Mouse (Mus musculus): ENCODE data around the gene Foxp1. TPM values are rescaled to one million over a fixed set of nuclear protein-coding genes. Genes with fewer than 3 reads are reported as not detected.

Gene Foxp1
- total RNA-seq, 2 experiments from 2014 or later, result 210 to 247 TPM

DNA sequence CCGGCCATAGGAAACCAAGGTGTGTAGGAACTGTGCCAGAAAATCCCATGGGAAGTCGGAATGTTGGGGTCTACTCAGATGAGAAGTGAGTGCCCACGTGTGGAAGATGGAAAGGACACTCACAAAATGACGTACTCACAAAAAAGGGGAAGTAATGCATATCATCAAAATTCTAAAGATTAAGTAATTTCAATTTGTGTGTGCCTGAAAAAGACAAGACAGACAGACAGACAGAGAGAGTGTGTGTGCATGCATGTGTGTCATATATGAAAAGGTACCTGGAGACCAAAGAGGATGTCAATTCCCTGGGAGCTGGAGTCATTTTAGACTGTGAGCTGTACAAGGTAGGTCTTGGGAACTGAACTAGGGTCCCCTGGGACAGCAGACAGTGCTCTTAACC lies 444.4 kb downstream of the Foxp1 start:
- intact Hi-C loops (cut with DNase I), result no loop called here
- DNase-seq, result no peak

DNA sequence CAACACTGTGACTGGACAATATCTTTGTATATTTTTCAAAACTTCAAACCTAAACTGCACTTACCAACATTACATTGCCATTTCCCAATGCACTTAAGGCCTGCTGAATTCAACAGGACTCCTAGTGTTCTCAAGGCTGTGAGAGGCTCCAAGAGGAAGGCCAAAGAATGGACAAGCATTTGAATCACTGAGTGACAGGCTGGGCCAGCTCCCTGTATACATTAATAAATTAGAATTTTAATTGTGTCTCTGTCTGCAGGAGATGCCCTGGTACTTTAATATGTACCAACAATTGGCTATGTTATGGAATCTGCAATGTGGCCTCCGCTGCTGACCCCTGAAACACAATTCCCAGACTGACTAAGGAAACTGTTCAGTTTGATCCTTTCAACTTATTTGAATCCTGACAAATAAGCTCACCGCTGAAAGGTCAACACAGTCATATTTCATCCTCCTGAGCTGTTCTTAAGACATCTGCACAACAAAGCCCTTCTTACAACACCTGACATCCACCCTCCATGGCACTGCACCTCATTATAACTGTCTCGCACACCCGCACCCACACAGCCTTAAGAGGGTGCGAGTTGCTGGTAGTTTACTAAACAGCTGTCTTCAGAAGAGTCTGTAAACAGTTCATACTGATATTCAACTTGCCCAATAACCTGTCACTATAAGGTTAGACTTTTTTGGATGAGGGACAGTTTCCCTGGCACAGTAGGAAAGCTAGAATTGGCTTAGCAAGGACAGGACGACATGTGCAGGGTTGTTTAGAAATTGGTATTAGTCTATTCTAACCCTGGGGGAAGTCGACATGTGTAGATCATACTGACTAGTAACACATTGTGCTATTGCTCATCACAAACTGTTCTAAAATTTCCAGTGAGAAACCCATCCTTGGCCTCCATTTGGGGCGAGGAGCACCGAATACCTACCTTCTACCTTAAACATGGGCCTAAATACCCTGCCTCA lies 448.9 kb downstream of the Foxp1 start:
- DNase-seq, result no peak
- intact Hi-C loops (cut with DNase I), result no loop called here

DNA sequence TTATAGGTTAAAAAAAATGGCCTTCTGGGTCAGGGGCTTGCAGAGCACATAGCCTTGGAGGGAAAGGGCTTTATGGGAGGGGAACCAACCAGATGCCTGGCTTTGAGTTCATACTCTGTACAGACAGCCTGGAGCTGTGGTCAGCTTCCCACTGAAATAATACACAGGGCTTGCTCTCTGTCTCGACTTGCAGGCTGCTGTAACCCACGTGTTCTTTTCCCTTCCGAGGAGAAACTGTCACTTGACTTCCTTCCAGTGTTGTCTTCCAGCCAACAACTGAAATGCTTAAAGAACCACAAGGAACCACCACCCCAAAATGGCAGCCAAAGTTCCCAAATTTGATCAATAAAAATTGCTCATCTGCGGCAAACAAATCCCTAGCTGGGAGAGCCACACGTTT lies 451.8 kb downstream of the Foxp1 start:
- DNase-seq, result no peak
- intact Hi-C loops (cut with DNase I), result no loop called here

DNA sequence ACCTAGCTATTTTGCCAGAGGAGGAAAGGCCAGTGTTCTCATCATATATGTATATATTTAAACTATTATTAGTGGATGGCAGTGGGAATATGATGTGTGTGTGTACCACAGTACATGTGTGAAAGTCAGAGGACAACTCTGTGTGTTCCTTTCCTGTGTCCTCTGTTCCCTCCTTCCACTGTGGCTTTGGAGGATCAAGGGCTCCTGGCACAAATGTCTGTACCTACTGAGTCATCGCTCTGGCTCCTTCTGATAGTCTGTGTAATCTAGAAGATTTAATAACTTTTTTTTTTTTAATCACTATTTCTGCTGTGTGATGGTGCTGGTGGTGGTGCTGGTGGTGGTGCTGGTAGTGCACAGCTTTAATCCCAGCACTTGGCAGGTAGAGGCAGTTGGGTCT lies 452.8 kb downstream of the Foxp1 start:
- no peak for DNase-seq
- intact Hi-C loops (cut with DNase I), result no loop called here

DNA sequence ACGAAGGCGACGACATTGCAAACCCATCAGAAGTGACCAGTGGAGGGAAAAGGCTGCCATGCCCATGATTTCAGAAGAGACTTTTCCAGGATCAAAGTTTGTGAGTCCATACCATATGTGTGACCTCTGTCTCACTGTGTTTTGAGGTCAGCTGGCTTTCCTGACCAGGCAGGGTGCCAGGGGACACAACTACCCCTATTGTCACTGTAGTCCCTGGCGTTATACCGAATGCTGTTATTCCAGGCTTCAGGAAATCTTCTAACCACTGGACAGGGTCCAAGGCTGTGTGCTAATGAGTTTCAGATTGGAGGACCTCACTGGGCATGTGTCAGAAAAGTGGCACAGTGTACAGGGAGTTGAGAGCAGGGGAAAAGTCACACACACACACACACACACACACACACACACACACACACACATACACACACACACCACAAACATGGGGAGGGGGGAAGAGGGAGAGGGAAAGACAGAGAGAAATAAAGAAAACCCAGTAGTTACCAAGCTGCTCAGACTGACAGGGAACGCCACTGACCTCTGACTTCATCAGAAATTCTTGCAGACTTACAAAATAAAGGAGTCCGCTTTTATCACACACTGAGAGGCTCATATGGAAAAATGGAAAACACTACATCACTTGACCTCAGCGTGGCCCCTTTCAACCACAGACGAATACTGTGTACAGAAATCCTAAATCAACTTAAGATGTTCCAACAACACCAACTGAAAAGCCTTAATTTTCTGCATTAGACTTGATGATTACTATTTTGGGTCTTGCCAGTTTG lies 456.8 kb downstream of the Foxp1 start:
- intact Hi-C loops (cut with DNase I), result no loop called here
- peak; percentile 7 for DNase-seq

DNA sequence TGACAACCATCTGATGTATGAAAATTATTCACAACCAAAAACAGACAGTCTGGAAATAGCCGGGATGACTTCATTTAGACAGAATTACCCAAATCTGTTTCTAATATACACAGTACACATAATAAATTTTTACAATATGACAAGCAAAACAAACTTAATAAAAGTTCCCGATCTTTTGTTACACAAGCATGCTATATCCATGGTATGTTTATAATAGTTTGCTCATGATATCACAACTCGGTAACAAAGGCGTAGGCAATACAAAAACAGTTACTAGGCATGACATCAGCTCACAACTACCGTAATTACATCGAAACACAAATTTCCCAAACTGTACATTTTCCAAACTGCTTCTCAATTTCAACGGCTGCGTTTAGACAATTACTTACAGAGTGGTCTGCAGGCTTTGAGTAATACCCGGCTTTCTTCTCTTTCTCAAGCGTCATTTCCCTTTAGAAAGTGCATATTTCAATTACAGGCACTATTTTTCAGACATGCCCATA lies 458.5 kb downstream of the Foxp1 start:
- intact Hi-C loops (cut with DNase I), result no loop called here
- no peak for DNase-seq

DNA sequence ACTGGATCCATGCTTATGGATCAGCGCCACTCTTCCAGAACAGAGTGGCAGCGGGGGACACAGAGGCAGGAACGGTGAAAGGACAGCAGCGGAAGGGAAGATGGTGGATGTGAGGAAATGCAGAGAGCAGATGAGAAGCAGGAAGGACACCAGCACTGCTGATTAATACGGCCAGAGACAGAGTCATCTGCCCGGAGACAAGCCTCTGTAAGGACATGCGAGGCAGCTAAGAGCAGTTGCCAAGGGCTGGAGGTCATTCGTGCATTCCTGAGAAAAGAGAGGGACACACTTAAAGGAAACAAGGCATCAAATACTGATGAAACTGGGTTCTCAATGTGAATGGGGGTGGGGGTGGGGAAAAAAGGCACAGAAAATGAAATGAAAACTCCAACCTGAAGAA lies 459.6 kb downstream of the Foxp1 start:
- intact Hi-C loops (cut with DNase I), result no loop called here
- no peak for DNase-seq

DNA sequence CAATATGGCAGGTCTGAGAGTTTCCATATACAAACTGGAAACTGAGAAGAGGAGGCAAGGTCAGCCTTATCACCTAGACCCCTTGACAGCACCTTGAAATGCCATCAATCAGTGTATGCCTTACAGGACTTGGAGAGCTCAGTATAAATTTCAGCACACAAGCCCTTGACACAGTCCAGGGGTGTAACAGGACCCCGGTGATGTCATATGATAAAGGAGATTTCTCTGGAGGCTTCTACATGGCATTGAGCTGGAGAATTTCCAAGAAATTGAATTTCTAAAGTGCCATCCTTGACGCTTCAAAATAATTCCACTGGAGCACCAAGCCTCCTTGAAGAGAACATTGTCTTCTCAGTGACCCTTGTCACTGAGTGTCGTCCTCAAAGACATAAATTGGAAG lies 463.8 kb downstream of the Foxp1 start:
- DNase-seq, result no peak
- intact Hi-C loops (cut with DNase I), result no loop called here

DNA sequence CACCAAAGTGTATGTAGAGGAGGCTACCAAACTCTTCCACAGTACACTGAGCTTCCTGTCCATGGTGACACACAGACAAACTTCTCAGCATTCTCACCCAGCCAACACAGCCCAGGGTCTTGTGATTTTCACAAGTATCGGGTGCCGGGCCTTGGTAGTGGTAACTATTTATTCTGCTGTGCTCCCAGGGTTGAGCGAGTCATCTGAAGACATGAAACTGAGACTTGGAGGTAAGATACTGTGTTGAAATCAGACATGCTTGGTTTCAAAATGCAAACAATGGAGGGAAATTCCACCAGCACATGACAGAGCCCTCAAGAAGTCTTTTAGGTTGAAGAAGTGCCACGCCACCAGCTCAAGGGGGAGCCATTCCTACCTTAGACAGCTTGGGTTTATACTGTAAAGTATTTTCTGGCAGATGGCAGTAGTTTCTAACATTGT lies 465.4 kb downstream of the Foxp1 start:
- no peak for DNase-seq
- intact Hi-C loops (cut with DNase I), result no loop called here

DNA sequence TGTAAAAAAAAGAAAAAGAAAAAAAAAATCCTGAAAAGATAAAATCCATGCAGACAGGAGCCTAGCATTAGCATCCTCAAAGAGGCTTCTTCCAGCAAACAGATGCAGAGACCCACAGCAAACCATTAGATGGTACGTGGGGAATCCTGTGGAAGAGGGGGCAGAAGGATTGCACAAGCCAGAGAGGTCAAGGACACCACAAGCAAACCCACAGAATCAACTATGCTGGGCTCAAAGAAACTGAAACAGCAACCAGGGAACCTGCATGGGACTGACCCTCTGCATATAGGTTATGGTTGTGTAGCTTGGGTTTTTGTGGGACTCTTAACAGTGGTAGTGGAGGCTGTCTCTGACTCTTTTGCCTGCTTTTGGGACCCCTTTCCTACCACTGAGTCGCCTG lies 466.1 kb downstream of the Foxp1 start:
- no peak for DNase-seq
- intact Hi-C loops (cut with DNase I), result no loop called here

DNA sequence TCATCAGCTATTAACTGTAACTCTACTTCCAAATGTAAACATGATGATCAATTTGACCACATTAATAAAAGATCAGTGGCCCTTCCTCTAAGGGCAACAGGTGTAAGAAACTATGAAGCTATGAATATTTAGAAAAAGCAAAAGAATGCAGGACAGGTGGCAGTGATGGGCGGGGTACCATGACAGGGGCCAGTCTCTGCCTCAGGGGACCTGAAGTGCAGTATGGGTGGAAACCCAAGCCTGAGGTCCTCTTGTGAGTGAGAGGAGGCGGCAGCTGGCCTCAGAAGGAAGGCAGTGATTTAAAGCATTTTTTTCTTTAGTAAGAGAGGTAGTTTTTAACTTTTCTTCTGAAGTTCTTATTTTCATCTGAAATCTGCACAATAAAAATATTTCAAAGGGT lies 468.5 kb downstream of the Foxp1 start:
- DNase-seq, result no peak
- intact Hi-C loops (cut with DNase I), result no loop called here

DNA sequence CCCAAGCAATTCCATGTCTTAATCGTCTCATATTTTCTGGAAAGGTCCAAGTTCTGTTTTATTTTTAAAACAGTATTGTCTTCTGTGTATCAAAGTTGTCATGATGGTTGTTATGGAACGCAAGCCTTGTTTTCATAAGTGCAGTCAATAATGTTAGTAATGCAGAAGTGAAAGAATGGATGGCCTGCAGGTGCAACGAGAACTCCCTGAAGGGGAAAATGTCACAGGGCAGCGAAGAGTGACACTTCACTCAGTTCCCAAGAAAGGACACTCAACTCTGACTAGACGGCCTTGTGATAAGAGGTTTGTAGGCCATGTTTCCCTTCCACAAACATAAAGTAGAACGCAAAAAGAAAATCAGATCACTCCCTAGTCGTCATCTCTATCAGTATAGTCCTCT lies 469.4 kb downstream of the Foxp1 start:
- intact Hi-C loops (cut with DNase I), result no loop called here

DNA sequence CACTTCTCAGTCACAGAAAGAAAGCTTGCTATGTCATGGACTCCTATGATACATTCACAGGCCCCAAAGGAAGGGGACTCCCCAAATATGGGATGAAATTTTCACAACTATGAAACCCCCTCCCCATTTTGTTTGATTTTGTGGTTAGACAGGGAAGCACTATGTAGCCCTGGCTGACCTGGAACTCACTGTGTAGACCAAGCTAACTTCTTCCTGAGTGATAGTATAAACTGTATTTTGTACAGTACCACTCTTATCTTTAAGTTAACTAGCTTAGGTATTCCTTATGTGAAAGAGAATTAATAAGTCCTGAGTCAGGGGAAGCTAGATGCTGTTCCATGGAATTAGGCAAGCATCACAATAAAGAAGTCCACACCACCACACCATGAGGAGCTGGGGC lies 470.8 kb downstream of the Foxp1 start:
- intact Hi-C loops (cut with DNase I), result no loop called here
- DNase-seq, result no peak

More for the DNA sequence above, 469.4 kb downstream of the Foxp1 start:
- no peak for DNase-seq

DNA sequence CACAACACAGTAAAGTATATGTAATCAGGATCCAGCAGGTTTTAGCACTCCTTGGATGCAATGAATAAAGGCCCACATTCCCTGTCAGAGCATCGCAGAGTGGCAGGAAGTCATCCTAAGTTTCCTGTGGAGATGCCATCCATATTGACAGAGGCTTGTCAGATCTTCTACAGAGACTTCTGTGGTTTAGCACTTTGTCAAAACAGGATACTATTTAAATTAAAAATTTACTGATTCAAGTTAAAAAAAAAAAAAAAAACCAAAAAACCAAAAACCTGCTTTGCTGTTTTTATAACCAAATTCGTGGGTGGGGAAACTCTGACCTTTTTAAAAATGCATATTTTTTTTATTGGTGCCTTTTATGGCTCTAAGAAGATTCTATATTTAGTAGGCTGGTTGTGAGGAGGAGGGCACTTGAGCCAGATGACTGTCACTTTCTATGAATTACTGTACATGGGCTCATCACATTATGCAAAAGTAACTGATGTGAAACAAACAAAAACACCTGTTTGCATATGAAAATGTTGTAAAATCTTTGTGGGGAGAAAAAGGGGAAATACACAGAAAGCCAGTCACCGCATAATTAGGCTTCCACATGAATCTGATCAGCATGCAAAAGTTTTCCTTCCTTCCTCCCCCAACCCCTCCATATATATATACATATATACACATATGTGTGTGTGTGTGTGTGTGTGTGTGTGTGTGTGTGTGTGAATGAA lies 472.1 kb downstream of the Foxp1 start:
- intact Hi-C loops (cut with DNase I), result no loop called here
- DNase-seq, result no peak

DNA sequence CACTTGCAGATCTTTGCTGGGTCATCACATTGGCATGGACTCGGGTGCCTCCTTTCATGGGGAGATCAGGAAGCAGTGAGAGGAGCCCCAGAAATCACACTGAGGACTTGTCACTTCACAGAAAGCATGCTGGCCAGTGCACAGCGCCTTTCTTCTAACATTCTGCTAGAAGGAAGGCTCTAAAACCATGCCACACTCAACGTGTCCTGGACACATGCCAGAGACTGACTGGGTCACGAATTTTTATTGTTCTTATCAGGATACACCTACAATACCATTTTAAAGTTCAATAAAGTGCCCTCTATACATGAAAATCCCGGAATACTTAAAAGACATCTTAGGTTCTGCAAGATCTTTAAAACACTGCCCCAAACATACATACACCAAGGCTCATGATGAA lies 475.2 kb downstream of the Foxp1 start:
- DNase-seq, result no peak
- intact Hi-C loops (cut with DNase I), result no loop called here

DNA sequence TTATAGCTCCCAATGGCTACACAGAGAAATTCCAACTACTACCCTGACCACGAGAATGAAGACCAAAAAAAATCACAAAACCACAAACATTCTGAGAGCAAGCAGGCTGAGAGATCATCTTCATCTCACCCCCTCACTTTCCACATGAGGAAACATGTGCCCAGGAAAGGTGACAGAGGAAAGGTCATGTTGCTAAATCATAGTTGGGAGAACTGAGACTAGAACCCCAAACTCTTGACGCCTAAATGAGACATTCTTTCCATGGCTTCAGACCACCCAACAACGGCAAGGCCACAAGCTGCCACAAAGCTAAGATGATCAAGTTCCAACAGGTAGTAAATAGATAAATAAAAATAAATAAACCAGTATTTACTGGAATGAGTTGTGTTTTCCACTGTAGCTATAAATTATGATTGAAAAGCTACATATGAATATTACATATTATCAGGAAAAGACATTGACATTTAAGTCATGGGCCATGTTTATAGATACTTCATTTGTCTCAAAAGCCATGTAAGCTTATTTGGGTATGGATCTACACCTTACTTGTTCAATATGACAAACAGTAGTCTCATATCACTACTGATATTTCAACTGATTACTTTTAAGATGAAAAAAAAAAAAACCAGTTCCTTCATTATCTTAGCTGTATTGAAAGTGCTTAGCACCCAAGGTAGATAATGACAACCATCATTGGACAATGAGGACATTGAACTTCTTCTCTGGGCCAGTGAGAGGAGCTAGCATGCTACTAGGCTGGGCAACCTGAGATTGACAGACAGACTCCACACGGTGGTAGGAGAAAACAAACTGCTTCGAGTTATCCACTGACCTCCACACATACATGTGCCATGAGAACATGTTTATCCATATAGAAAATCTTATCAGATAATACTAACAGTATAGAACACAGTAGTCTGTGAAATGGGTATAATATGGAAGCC lies 476.4 kb downstream of the Foxp1 start:
- intact Hi-C loops (cut with DNase I), result no loop called here
- DNase-seq, result no peak

DNA sequence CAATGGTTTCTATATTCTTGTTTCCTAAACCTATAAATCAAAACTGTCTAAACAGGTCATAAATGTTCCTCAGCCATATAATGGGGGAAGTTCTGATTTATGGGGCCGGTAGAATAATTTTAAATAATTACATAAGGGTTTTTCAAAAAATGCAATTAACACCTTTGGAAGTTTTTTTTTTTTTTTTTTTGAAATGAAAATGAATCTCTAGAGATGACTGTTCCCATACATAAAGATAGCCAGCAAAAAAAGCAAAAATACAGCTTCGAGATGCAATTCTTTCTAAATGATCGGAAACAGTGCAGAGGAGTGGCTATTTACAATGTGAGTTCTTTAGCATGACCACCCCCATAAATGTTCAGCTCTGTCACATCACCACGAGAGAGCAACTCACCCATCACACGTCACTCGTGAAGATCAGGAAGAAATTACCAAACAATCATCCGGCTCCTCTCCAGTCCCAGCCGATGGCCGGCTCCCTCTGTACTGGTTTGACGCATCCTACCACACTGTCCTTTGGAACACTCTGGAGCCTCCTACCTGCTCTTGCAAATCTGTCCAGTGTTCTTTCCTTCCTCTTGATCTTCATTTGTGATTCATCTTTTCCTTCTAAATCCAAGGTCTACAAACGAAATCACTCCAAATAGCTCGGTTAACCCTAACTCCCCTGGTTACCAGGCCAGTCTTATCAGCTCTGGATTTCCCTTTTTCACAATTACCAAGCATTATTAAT lies 478.4 kb downstream of the Foxp1 start:
- intact Hi-C loops (cut with DNase I), result no loop called here
- no peak for DNase-seq

DNA sequence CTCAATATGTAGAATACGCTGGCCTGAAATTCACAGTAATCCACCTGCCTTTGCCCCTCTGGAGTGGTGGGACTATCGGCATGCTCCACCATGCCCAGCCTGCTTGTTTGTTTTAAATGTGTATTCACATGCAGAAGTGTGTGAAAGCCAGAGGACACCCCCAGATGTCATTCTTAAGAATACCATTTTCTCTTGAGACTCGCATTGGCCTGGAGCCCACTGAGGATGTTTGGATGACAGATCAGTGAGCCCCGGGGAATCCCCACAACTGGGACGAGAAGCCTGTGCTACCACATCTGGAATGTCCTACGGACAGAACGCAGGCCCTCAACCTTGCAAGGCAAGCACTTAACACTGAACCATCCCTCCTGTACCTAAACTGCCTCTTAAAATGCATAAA lies 479.3 kb downstream of the Foxp1 start:
- DNase-seq, result no peak
- intact Hi-C loops (cut with DNase I), result no loop called here
